Mouse (Mus musculus): ENCODE results near the gene Txnrd2. TPM values are rescaled to one million over a fixed set of nuclear protein-coding genes. Genes with fewer than 3 reads are reported as not detected.

Txnrd2 gene
- total and polyA plus RNA-seq, 3 experiments = 14.6 to 24.1 (median 22.0) TPM

GRCm38 (mm10) chr16:18462598-18462997 is 36.4 kb downstream of the Txnrd2 start:
- peaks cover 17 to 75% of the 10 kb centered on the region in 2 experiments for H3K36me3 ChIP-seq (replicated peaks in 1 of 2; ENCODE audit: control insufficient read depth in 1 of 2, insufficient read depth in 1 of 2, low read length in 1 of 2)
- H3K4me2 ChIP-seq (ENCODE audit: insufficient read depth, low read depth, poor library complexity, severe bottlenecking) = no peak overlapping the region
- no peaks in the 10 kb centered on the region for H3K79me2 ChIP-seq (replicated peaks; ENCODE audit: control insufficient read depth, extremely low read depth, insufficient read depth, poor library complexity, severe bottlenecking)
- H3K27ac ChIP-seq (ENCODE audit: insufficient read depth, low read depth) = no peak overlapping the region
- no peak overlapping the region for H3K4me3 ChIP-seq (replicated peaks in 1 of 3; ENCODE audit: low read depth in 2 of 3, low read length in 2 of 3, poor library complexity in 1 of 3)
- H3K9ac ChIP-seq (ENCODE audit: insufficient read depth, low read depth) = no peak overlapping the region
- no peak for TF ChIP-seq ZNF384 (IDR thresholded peaks at IDR 0.05; ENCODE audit: low read depth, low read length)
- TF ChIP-seq CHD1 (IDR thresholded peaks at IDR 0.05; ENCODE audit: low read depth, low read length) = no peak
- no peak for TF ChIP-seq RAD21 (IDR thresholded peaks at IDR 0.05; ENCODE audit: low read depth, low read length)
- no peak for TF ChIP-seq PAX5 (IDR thresholded peaks at IDR 0.05; ENCODE audit: low read length)
- TF ChIP-seq MEF2A (IDR thresholded peaks at IDR 0.05; ENCODE audit: borderline replicate concordance, low read depth, low read length) = no peak
- DNase-seq (ENCODE audit: extremely low read depth) = no peak
- no peaks in the 10 kb centered on the region for H3K9me3 ChIP-seq (replicated peaks; ENCODE audit: low read length)
- in situ Hi-C loops (cut with MboI; ENCODE audit: low pct_ligation_motif_present, low pct_unique_long_range_greater_than_20kb, low sequenced_read_pairs) = no loop called here
- peaks cover 12 to 47% of the 10 kb centered on the region in 2 experiments for H3K4me1 ChIP-seq (ENCODE audit: control insufficient read depth in 1 of 2, insufficient read depth in 2 of 2)
- no peaks in the 10 kb centered on the region for H3K27me3 ChIP-seq (replicated peaks)
- dilution Hi-C loops (cut with MboI; ENCODE audit: extremely low pct_ligation_motif_present, extremely low pct_unique_long_range_greater_than_20kb, low sequenced_read_pairs) = no loop called here

GRCm38 (mm10) chr16:18464271-18464670 is 38.1 kb downstream of the Txnrd2 start:
- peaks cover 13 to 75% of the 10 kb centered on the region in 2 experiments for H3K36me3 ChIP-seq (replicated peaks in 1 of 2; ENCODE audit: control insufficient read depth in 1 of 2, insufficient read depth in 1 of 2, low read length in 1 of 2)
- no peaks in the 10 kb centered on the region for H3K9me3 ChIP-seq (replicated peaks; ENCODE audit: low read length)
- H3K4me3 ChIP-seq (replicated peaks in 1 of 3; ENCODE audit: low read depth in 2 of 3, low read length in 2 of 3, poor library complexity in 1 of 3) = no peak overlapping the region
- no peaks in the 10 kb centered on the region for H3K79me2 ChIP-seq (replicated peaks; ENCODE audit: control insufficient read depth, extremely low read depth, insufficient read depth, poor library complexity, severe bottlenecking)
- TF ChIP-seq MAFK (IDR thresholded peaks at IDR 0.05; ENCODE audit: insufficient replicate concordance, low read length) = no peak
- no peak for TF ChIP-seq USF2 (conservative IDR thresholded peaks at IDR 0.05; ENCODE audit: low read depth, low read length)
- TF ChIP-seq ZC3H11A (IDR thresholded peaks at IDR 0.05; ENCODE audit: low read depth, low read length) = no peak
- TF ChIP-seq USF1 (IDR thresholded peaks at IDR 0.05; ENCODE audit: low read depth, low read length) = no peak
- no peak for TF ChIP-seq KAT2A (IDR thresholded peaks at IDR 0.05; ENCODE audit: insufficient replicate concordance, low read length)
- TF ChIP-seq MEF2A (IDR thresholded peaks at IDR 0.05; ENCODE audit: borderline replicate concordance, low read depth, low read length) = no peak
- TF ChIP-seq NRF1 (IDR thresholded peaks at IDR 0.05; ENCODE audit: low read depth, low read length) = no peak
- TF ChIP-seq MXI1 (IDR thresholded peaks at IDR 0.05; ENCODE audit: low read depth, low read length) = no peak
- TF ChIP-seq E2F4 (IDR thresholded peaks at IDR 0.05; ENCODE audit: insufficient replicate concordance, low read depth, low read length) = no peak
- no peak for TF ChIP-seq HCFC1 (IDR thresholded peaks at IDR 0.05; ENCODE audit: low read depth, low read length)
- TF ChIP-seq NELFE (IDR thresholded peaks at IDR 0.05; ENCODE audit: low read depth, low read length) = no peak
- TF ChIP-seq RAD21 (IDR thresholded peaks at IDR 0.05; ENCODE audit: low read depth, low read length) = no peak
- TF ChIP-seq MAZ (IDR thresholded peaks at IDR 0.05; ENCODE audit: low read depth, low read length) = no peak
- no peak overlapping the region for H3K27ac ChIP-seq (ENCODE audit: insufficient read depth, low read depth)
- no peak for DNase-seq (ENCODE audit: extremely low read depth)
- no peaks in the 10 kb centered on the region for H3K27me3 ChIP-seq (replicated peaks)
- dilution Hi-C loops (cut with MboI; ENCODE audit: extremely low pct_ligation_motif_present, extremely low pct_unique_long_range_greater_than_20kb, low sequenced_read_pairs) (no loop called here), in situ Hi-C loops (cut with MboI; ENCODE audit: low pct_ligation_motif_present, low pct_unique_long_range_greater_than_20kb, low sequenced_read_pairs) (no loop called here)
- no peak overlapping the region for H3K4me2 ChIP-seq (ENCODE audit: insufficient read depth, low read depth, poor library complexity, severe bottlenecking)
- H3K9ac ChIP-seq (ENCODE audit: insufficient read depth, low read depth) = no peak overlapping the region
- peaks cover 9 to 34% of the 10 kb centered on the region in 2 experiments for H3K4me1 ChIP-seq (ENCODE audit: control insufficient read depth in 1 of 2, insufficient read depth in 2 of 2)
